Mouse (Mus musculus) C2C12 (cell line): ENCODE data around the gene Prps1l3. TPM values are rescaled to one million over a fixed set of nuclear protein-coding genes. Genes with fewer than 3 reads are reported as not detected.

ENCODE experiments used
- H3K27me3 ChIP-seq: one replicate; pipeline ENCODE4 v1.6.1; 2011; ENCODE audit not compliant: control insufficient read depth, insufficient read depth, insufficient read length
- H3K36me3 ChIP-seq: one replicate; pipeline ENCODE4 v1.6.1; 2011; ENCODE audit not compliant: control insufficient read depth, insufficient read depth
- H3K4me3 ChIP-seq: one replicate; pipeline ENCODE4 v1.5.1; 2011; ENCODE audit warnings: mild to moderate bottlenecking, control low read depth; ENCODE audit not compliant: poor library complexity, insufficient read depth, severe bottlenecking
- H3K79me2 ChIP-seq: one replicate; pipeline ENCODE4 v1.6.1; 2011; ENCODE audit not compliant: control insufficient read depth, insufficient read depth
- H3K79me3 ChIP-seq: one replicate; pipeline ENCODE4 v1.6.1; 2011; ENCODE audit warnings: low read depth, control low read depth
- H3ac ChIP-seq: one replicate; pipeline ENCODE3; 2011; ENCODE audit warnings: low read depth; ENCODE audit not compliant: control insufficient read depth, insufficient read length
- CEBPB ChIP-seq: IDR thresholded peaks from one replicate; pipeline ENCODE4 v1.6.1; 2011; ENCODE audit warnings: low read depth, mild to moderate bottlenecking, control low read depth, moderate library complexity
- CTCF ChIP-seq: IDR thresholded peaks from one replicate; pipeline ENCODE4 v1.5.1; 2011; ENCODE audit not compliant: control insufficient read depth, insufficient read depth, insufficient read length
- FOSL1 ChIP-seq: IDR thresholded peaks from one replicate; pipeline ENCODE4 v1.8.0; 2011; ENCODE audit warnings: mild to moderate bottlenecking, low read length; ENCODE audit not compliant: poor library complexity, insufficient read depth, severe bottlenecking
- MAX ChIP-seq: IDR thresholded peaks from one replicate; pipeline ENCODE4 v1.6.1; 2011; ENCODE audit warnings: mild to moderate bottlenecking, control low read depth
- MYOD1 ChIP-seq: IDR thresholded peaks from one replicate; pipeline ENCODE4 v1.6.1; 2011; ENCODE audit warnings: low read depth; ENCODE audit not compliant: control insufficient read depth, insufficient read length
- MYOG ChIP-seq: IDR thresholded peaks from one replicate; pipeline ENCODE4 v1.6.1; 2011; ENCODE audit not compliant: control insufficient read depth, insufficient read length; ENCODE audit errors: extremely low read depth
- USF1 ChIP-seq: IDR thresholded peaks from one replicate; pipeline ENCODE4 v1.6.1; 2011; ENCODE audit warnings: low read depth, mild to moderate bottlenecking, control low read depth, moderate library complexity
- polyA plus RNA-seq: library from polyadenylated mRNA; unstranded; fragments of >200 nt; fragmentation: generic; extraction: Trizol; gene quantifications from one replicate; pipeline ENCODE4 v1.2.1, GENCODE M21; 2012; ENCODE audit warnings: missing spikeins

Prps1l3 gene
- polyA plus RNA-seq, 1 experiment = 15.9 TPM

DNA sequence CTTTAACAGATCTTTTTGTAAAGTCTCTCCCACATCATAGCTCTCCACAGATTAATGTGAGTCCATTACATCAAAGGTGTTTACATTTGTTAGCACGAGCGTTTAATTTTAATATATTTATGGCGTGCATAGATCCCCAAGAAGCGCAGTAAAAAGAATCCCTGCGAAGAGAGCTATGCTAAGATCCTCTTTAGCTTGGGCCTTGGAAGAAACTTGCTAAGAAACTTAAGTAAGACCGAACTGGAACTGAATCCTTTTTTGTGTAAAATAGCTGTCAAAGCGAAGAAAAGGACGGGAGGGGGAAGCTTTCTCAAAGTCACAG is 34.0 kb upstream of the Prps1l3 start:
- TF ChIP-seq MYOD1 = no peak
- no peak for TF ChIP-seq CTCF
- TF ChIP-seq MAX = no peak
- TF ChIP-seq USF1 = no peak
- no peak for TF ChIP-seq MYOG
- TF ChIP-seq CEBPB = no peak
- no peak for TF ChIP-seq FOSL1
- Histone ChIP-seq H3K27me3 (no peaks in the 10 kb centered on the region), H3K4me3 (no peak overlapping the region), H3ac (no peak overlapping the region), H3K79me2 (no peaks in the 10 kb centered on the region), H3K36me3 (no peaks in the 10 kb centered on the region), H3K79me3 (no peaks in the 10 kb centered on the region)

DNA sequence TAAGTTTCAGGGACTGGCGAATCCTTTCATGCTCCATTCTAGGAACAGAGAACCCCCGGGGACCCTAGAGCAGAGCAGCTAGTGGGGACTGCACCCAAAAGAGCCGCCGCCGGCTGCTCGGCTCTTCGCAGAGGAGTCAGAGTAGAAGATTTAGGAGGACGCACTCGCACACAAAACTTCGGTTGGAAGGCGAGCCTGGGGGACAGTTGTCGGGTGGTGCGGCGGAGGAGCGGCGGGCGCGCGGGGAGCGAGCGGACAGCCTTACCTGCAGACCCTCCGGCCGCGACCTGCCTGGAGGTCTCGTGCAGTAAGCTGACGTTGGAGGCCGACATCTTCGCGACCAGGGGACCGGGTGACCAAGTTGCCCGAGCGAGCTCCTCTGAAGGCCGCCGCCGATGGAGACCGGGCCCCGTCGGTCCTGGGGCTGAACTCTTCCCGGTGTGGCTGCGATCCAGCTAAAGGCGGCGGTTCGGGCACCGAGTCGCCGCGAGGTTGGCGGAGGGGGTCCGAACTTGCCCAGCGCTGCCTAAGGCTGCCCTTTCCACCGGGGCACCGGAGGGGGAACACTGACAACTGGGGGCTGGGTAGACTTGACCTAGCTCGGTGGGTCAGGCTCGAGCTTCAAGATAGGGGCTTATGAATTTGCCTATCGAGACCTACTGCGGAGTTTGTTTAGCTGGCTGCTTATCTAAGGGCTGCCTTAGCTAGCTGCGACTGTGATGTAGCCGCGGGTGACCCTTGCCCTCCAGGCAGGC is 33.4 kb upstream of the Prps1l3 start:
- TF ChIP-seq MYOG (no peak), USF1 (no peak), CEBPB (no peak), FOSL1 (no peak), MYOD1 (no peak), MAX (no peak), CTCF (no peak)
- Histone ChIP-seq H3K79me2 (no peaks in the 10 kb centered on the region), H3K79me3 (no peaks in the 10 kb centered on the region), H3K36me3 (no peaks in the 10 kb centered on the region), H3K4me3 (no peak overlapping the region), H3K27me3 (no peaks in the 10 kb centered on the region), H3ac (no peak overlapping the region)

DNA sequence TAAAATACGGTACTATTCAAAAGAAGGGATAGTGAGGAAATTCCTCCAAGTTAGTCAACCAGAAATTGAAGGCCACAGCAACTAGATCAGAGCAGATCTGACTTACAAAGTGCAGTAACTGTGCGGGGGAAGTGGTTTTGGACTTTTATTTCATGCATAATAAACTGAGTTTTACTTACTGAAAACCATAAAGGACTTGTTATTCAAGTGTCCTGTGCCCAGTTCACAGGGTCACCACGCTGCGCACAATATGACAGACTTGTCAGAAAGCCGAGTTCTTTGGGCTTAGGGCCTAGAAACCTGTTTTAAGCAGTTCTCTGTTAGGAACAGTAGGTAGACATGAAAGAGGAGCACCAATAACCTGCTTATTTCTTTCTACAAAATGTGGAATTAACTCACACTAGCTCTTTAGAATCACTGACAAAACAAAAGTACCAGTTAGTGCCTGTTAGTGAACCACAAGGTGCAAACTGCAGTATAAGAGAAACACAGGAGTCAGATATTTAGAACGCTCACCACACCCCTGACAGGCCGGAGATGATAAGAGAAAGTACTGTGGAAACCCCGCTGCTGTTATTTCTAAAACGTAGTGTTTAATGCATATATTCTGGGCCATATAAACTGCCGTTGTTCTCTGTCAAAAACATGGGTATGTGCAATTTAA is 32.7 kb upstream of the Prps1l3 start, which contains the start of gene Slc25a21:
TSS of gene Slc25a21 (minus strand) at position 110 of the 664 bp plus-strand sequence.
- no peak within 1 kb of the TSS for H3K4me3 ChIP-seq
- no peak within 1 kb of the TSS for H3ac ChIP-seq
- no peak for TF ChIP-seq USF1
- no peak for TF ChIP-seq FOSL1
- TF ChIP-seq CEBPB = no peak
- no peak for TF ChIP-seq MYOG
- TF ChIP-seq MYOD1 = no peak
- TF ChIP-seq CTCF = no peak
- H3K79me2 ChIP-seq = no peaks in the 10 kb centered on the region
- no peaks in the 10 kb centered on the region for H3K79me3 ChIP-seq
- no peaks in the 10 kb centered on the region for H3K27me3 ChIP-seq
- H3K36me3 ChIP-seq = no peaks in the 10 kb centered on the region

DNA sequence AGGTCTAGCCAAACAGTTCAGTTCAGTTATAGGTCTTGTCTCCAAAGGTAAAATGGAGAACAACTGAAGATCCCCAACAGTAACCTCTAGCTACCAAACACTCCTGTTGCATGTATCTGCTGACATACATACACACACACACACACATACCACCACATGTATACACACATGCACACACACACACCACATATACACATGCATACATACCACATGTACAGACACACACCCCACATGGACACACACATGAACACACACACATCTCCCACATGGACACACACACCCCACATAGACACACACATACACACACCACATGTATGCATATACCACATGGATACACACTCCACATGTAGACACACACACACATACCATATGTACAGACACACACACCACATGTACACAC is 31.9 kb upstream of the Prps1l3 start:
- no peak overlapping the region for H3K4me3 ChIP-seq
- no peaks in the 10 kb centered on the region for H3K79me2 ChIP-seq
- H3ac ChIP-seq = no peak overlapping the region
- no peaks in the 10 kb centered on the region for H3K36me3 ChIP-seq
- H3K79me3 ChIP-seq = no peaks in the 10 kb centered on the region
- TF ChIP-seq FOSL1 = no peak
- no peak for TF ChIP-seq CEBPB
- no peak for TF ChIP-seq MAX
- no peak for TF ChIP-seq MYOG
- TF ChIP-seq CTCF = no peak
- no peak for TF ChIP-seq MYOD1
- TF ChIP-seq USF1 = no peak
- H3K27me3 ChIP-seq = no peaks in the 10 kb centered on the region

DNA sequence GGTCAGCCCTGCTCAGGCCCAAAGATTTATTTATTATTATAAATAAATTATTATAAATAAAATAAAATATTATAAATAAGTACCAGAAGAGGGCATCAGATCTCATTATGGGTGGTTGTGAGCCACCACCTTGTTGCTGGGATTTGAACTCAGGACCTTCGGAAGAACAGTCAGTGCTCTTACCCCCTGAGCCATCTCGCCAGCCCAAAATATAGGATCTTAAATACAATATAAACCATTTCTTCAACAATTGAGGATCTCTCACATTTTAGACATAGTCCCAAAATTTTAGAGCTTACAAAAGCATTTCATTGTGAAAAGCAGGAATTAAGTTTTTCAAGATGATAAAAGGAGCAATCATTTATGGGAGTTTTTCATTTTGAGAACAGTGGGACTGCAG is 30.8 kb upstream of the Prps1l3 start:
- Histone ChIP-seq H3K36me3 (no peaks in the 10 kb centered on the region), H3K4me3 (no peak overlapping the region), H3K79me2 (no peaks in the 10 kb centered on the region), H3ac (no peak overlapping the region), H3K27me3 (no peaks in the 10 kb centered on the region), H3K79me3 (no peaks in the 10 kb centered on the region)
- TF ChIP-seq CTCF (no peak), USF1 (no peak), MYOD1 (no peak), MAX (no peak), CEBPB (no peak), MYOG (no peak), FOSL1 (no peak)
